Mouse (Mus musculus) erythroid progenitor cell, adult 5-6 weeks (primary cell): ENCODE results near the gene Gdf15. TPM values are rescaled to one million over a fixed set of nuclear protein-coding genes. Genes with fewer than 3 reads are reported as not detected.
"Not testable (repeated sequence)": the region's sequence is repeated elsewhere in the genome, so short reads cannot be mapped to it uniquely, and the experiment has no call there.

Source experiments
- ATAC-seq: replicated peaks from 2 replicates; pipeline ENCODE4 v1.8.0; 2016; ENCODE audit warnings: moderate number of reproducible peaks, mild to moderate bottlenecking, moderate TSS enrichment, inconsistent platforms; ENCODE audit not compliant: poor library complexity, low FRiP score, severe bottlenecking
- total RNA-seq, 2 experiments: library from RNA; stranded (forward) in 1 of 2; stranded (reverse) in 1 of 2; fragments of 150-400 nt in 1 of 2; fragments of 186-747, 209-891 nt in 1 of 2; gene quantifications; 2 replicates each; pipeline versions ENCODE4 v1.2.3 to v1.2.4; 2015 to 2017; ENCODE audit warnings: low replicate concordance in 2 of 2

The Gdf15 gene
- total RNA-seq, 2 experiments from 2014 or later, result not detected

GRCm38 (mm10) chr8:70595811-70596210 lies 36.4 kb downstream of the Gdf15 start:
- ATAC-seq, result no peak

- peak; percentile 9; the same call in 1 of the 2 replicates for ATAC-seq
Measured at GRCm38 (mm10) chr8:70594621-70595564, 37.4 kb downstream of the Gdf15 start.

- peak; percentile 74 for ATAC-seq
Measured at GRCm38 (mm10) chr8:70593961-70594609, 38.2 kb downstream of the Gdf15 start, which contains the start of gene Isyna1. Gene Isyna1 (plus strand): TSS chr8:70594373.

- no peak for ATAC-seq
Measured at GRCm38 (mm10) chr8:70593173-70593572, 39.1 kb downstream of the Gdf15 start.

GRCm38 (mm10) chr8:70591569-70591968 lies 40.7 kb downstream of the Gdf15 start:
- no peak for ATAC-seq

- ATAC-seq, result not testable (repeated sequence)
Measured at GRCm38 (mm10) chr8:70587955-70588354, 44.3 kb downstream of the Gdf15 start.

GRCm38 (mm10) chr8:70585258-70585652 lies 47.0 kb downstream of the Gdf15 start:
- peak; percentile 62 for ATAC-seq

GRCm38 (mm10) chr8:70584606-70585257 lies 47.5 kb downstream of the Gdf15 start:
- peak; percentile 8; the same call in 1 of the 2 replicates for ATAC-seq

- ATAC-seq, result no peak
Measured at GRCm38 (mm10) chr8:70583476-70584387, 48.5 kb downstream of the Gdf15 start.

Other genes starting within 250 kb of the Gdf15 start
- gene Crtc1, start 192.9 kb downstream of the Gdf15 start, total RNA-seq (2015; ENCODE audit: low replicate concordance), result 3.8 and 8.6 TPM in 2 replicates
- 0.64 and 2.3 TPM in 2 replicates for gene Crtc1, start 192.9 kb downstream of the Gdf15 start, total RNA-seq (2017; ENCODE audit: low replicate concordance)
- gene Klhl26, start 155.5 kb downstream of the Gdf15 start, total RNA-seq (2015; ENCODE audit: low replicate concordance), result 5.0 and 10.1 TPM in 2 replicates
- 4.0 and 5.1 TPM in 2 replicates for gene Klhl26, start 155.5 kb downstream of the Gdf15 start, total RNA-seq (2017; ENCODE audit: low replicate concordance)
- gene Tmem59l, start 145.1 kb downstream of the Gdf15 start, total RNA-seq (2015; ENCODE audit: low replicate concordance), result 3.2 TPM in 1 of 2 replicates, not detected in the other
- not detected in 2 replicates for gene Tmem59l, start 145.1 kb downstream of the Gdf15 start, total RNA-seq (2017; ENCODE audit: low replicate concordance)
- gene Crlf1, start 139.3 kb downstream of the Gdf15 start, total RNA-seq (2015; ENCODE audit: low replicate concordance), result not detected in 2 replicates
- gene Crlf1, start 139.3 kb downstream of the Gdf15 start, total RNA-seq (2017; ENCODE audit: low replicate concordance), result 1.4 TPM in 1 of 2 replicates, not detected in the other
- 22.3 TPM in 1 of 2 replicates, not detected in the other for gene Rex1bd, start 125.7 kb downstream of the Gdf15 start, total RNA-seq (2015; ENCODE audit: low replicate concordance)
- 17.8 and 19.6 TPM in 2 replicates for gene Rex1bd, start 125.7 kb downstream of the Gdf15 start, total RNA-seq (2017; ENCODE audit: low replicate concordance)
- gene Uba52, start 121.7 kb downstream of the Gdf15 start, total RNA-seq (2015; ENCODE audit: low replicate concordance), result 1,194 and 1,251 TPM in 2 replicates
- 418 and 1,480 TPM in 2 replicates for gene Uba52, start 121.7 kb downstream of the Gdf15 start, total RNA-seq (2017; ENCODE audit: low replicate concordance)
- 28.9 and 45.8 TPM in 2 replicates for gene Fkbp8, start 104.7 kb downstream of the Gdf15 start, total RNA-seq (2015; ENCODE audit: low replicate concordance)
- 74.7 and 94.6 TPM in 2 replicates for gene Fkbp8, start 104.7 kb downstream of the Gdf15 start, total RNA-seq (2017; ENCODE audit: low replicate concordance)
- 27.8 and 34.4 TPM in 2 replicates for gene Kxd1, start 104.5 kb downstream of the Gdf15 start, total RNA-seq (2015; ENCODE audit: low replicate concordance)
- 11.8 and 14.4 TPM in 2 replicates for gene Kxd1, start 104.5 kb downstream of the Gdf15 start, total RNA-seq (2017; ENCODE audit: low replicate concordance)
- gene Ell, start 93.0 kb downstream of the Gdf15 start, total RNA-seq (2015; ENCODE audit: low replicate concordance), result 10.5 and 22.3 TPM in 2 replicates
- gene Ell, start 93.0 kb downstream of the Gdf15 start, total RNA-seq (2017; ENCODE audit: low replicate concordance), result 2.8 and 15.5 TPM in 2 replicates
- gene Isyna1, start 38.1 kb downstream of the Gdf15 start, total RNA-seq (2015; ENCODE audit: low replicate concordance), result 5.8 and 15.9 TPM in 2 replicates
- gene Isyna1, start 38.1 kb downstream of the Gdf15 start, total RNA-seq (2017; ENCODE audit: low replicate concordance), result 2.5 and 8.0 TPM in 2 replicates
- 9.0 and 13.0 TPM in 2 replicates for gene Ssbp4, start 23.6 kb downstream of the Gdf15 start, total RNA-seq (2015; ENCODE audit: low replicate concordance)
- gene Ssbp4, start 23.6 kb downstream of the Gdf15 start, total RNA-seq (2017; ENCODE audit: low replicate concordance), result 18.1 and 30.6 TPM in 2 replicates
- 2.5 and 11.7 TPM in 2 replicates for gene Lrrc25, start 16.3 kb downstream of the Gdf15 start, total RNA-seq (2015; ENCODE audit: low replicate concordance)
- gene Lrrc25, start 16.3 kb downstream of the Gdf15 start, total RNA-seq (2017; ENCODE audit: low replicate concordance), result 2.3 and 3.5 TPM in 2 replicates
- gene Pgpep1, start 27.9 kb upstream of the Gdf15 start, total RNA-seq (2015; ENCODE audit: low replicate concordance), result 0.36 and 6.3 TPM in 2 replicates
- gene Pgpep1, start 27.9 kb upstream of the Gdf15 start, total RNA-seq (2017; ENCODE audit: low replicate concordance), result under 0.01 and 3.0 TPM in 2 replicates
- gene Lsm4, start 40.8 kb upstream of the Gdf15 start, total RNA-seq (2015; ENCODE audit: low replicate concordance), result 86.5 and 93.1 TPM in 2 replicates
- 38.4 and 57.6 TPM in 2 replicates for gene Lsm4, start 40.8 kb upstream of the Gdf15 start, total RNA-seq (2017; ENCODE audit: low replicate concordance)
- gene Jund, start 66.5 kb upstream of the Gdf15 start, total RNA-seq (2015; ENCODE audit: low replicate concordance), result 26.7 and 36.0 TPM in 2 replicates
- gene Jund, start 66.5 kb upstream of the Gdf15 start, total RNA-seq (2017; ENCODE audit: low replicate concordance), result 21.1 and 32.0 TPM in 2 replicates
- gene Iqcn, start 71.0 kb upstream of the Gdf15 start, total RNA-seq (2015; ENCODE audit: low replicate concordance), result not detected in 2 replicates
- not detected in 2 replicates for gene Iqcn, start 71.0 kb upstream of the Gdf15 start, total RNA-seq (2017; ENCODE audit: low replicate concordance)
- not detected in 2 replicates for gene Gm3336, start 86.1 kb upstream of the Gdf15 start, total RNA-seq (2015; ENCODE audit: low replicate concordance)
- not detected in 2 replicates for gene Gm3336, start 86.1 kb upstream of the Gdf15 start, total RNA-seq (2017; ENCODE audit: low replicate concordance)
- gene Pde4c, start 91.3 kb upstream of the Gdf15 start, total RNA-seq (2015; ENCODE audit: low replicate concordance), result 0.72 and 0.84 TPM in 2 replicates
- gene Pde4c, start 91.3 kb upstream of the Gdf15 start, total RNA-seq (2017; ENCODE audit: low replicate concordance), result not detected in 2 replicates
- gene Rab3a, start 122.2 kb upstream of the Gdf15 start, total RNA-seq (2015; ENCODE audit: low replicate concordance), result 7.1 TPM in 1 of 2 replicates, not detected in the other
- gene Rab3a, start 122.2 kb upstream of the Gdf15 start, total RNA-seq (2017; ENCODE audit: low replicate concordance), result 2.2 and 4.9 TPM in 2 replicates
- gene Mpv17l2, start 128.5 kb upstream of the Gdf15 start, total RNA-seq (2015; ENCODE audit: low replicate concordance), result 16.9 and 31.0 TPM in 2 replicates
- gene Mpv17l2, start 128.5 kb upstream of the Gdf15 start, total RNA-seq (2017; ENCODE audit: low replicate concordance), result 5.1 and 30.4 TPM in 2 replicates
- 3.8 and 5.4 TPM in 2 replicates for gene Pik3r2, start 144.3 kb upstream of the Gdf15 start, total RNA-seq (2015; ENCODE audit: low replicate concordance)
- 7.3 and 8.0 TPM in 2 replicates for gene Pik3r2, start 144.3 kb upstream of the Gdf15 start, total RNA-seq (2017; ENCODE audit: low replicate concordance)
- gene Mast3, start 172.6 kb upstream of the Gdf15 start, total RNA-seq (2015; ENCODE audit: low replicate concordance), result 13.4 and 14.4 TPM in 2 replicates
- 2.7 and 3.0 TPM in 2 replicates for gene Mast3, start 172.6 kb upstream of the Gdf15 start, total RNA-seq (2017; ENCODE audit: low replicate concordance)
- 0.84 and 1.1 TPM in 2 replicates for gene Il12rb1, start 176.0 kb upstream of the Gdf15 start, total RNA-seq (2015; ENCODE audit: low replicate concordance)
- gene Il12rb1, start 176.0 kb upstream of the Gdf15 start, total RNA-seq (2017; ENCODE audit: low replicate concordance), result 0.13 and 0.53 TPM in 2 replicates
- gene Arrdc2, start 207.3 kb upstream of the Gdf15 start, total RNA-seq (2015; ENCODE audit: low replicate concordance), result 35.0 and 62.9 TPM in 2 replicates
- 27.3 and 54.3 TPM in 2 replicates for gene Arrdc2, start 207.3 kb upstream of the Gdf15 start, total RNA-seq (2017; ENCODE audit: low replicate concordance)
- gene Kcnn1, start 230.8 kb upstream of the Gdf15 start, total RNA-seq (2015; ENCODE audit: low replicate concordance), result not detected in 2 replicates
- gene Kcnn1, start 230.8 kb upstream of the Gdf15 start, total RNA-seq (2017; ENCODE audit: low replicate concordance), result 0.26 TPM in 1 of 2 replicates, not detected in the other
- gene Ccdc124, start 241.5 kb upstream of the Gdf15 start, total RNA-seq (2015; ENCODE audit: low replicate concordance), result 18.0 and 20.9 TPM in 2 replicates
- 23.8 and 26.6 TPM in 2 replicates for gene Ccdc124, start 241.5 kb upstream of the Gdf15 start, total RNA-seq (2017; ENCODE audit: low replicate concordance)